18 mouse cellular contexts compared by ENCODE assay signal in the genomic region with DNA sequence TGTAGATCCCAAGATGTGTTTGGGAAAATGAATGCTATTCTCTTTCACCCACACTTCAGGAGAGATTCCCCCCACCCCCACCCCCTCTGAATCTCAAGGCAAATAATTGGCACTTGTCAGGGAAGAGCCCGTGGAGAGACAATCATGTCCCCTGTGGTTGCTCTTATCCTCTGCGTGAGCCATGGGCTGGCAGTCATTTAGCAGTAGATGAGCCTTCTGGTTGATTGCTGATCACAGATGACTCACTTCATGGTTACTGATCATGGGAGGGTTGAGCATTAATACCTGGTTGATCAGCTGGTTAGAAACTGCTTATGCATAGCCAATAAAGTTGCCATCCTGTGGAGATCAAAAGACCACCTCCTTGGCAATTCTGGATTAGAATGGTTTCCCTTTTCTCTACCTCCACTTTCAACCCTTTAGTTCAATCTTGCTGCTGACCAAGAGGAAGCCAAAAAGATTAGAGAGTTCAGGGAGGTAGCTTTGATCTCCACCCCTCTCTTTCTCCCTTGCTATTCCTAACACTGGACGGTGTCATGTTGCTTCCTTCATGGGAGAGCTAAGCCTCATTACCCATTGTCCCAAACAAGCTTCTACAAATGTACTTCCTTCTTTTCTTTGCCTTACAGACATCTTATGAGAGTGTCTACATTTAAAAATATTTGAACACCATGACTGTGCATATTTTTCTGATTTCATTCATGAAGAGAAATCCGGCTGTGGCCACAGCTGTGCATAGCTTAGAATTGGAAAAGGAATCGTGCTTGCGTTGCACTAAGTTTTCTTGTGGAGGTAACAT.
DNase-seq lines count a peak whose midpoint lies in the region; ATAC-seq and TF ChIP-seq lines count a peak whose summit lies in the region.
"Had no signal": no experiment of that assay in that cellular context is flagged by ENCODE, and none has a peak within 500 bp of the region (broad histone marks: within the 10 kb centered on the region; RNA-seq: fewer than 3 reads in every experiment).

No protein-coding gene starts in this region.

- ATAC-seq in forebrain, embryonic 13.5 days, result peak; percentile 62; the same call in 1 of the 2 replicates
- ATAC-seq in forebrain, postnatal 0 days, result no peak
- ATAC-seq in kidney, postnatal 0 days (replicated peaks; ENCODE audit: low FRiP score, low read depth), result peak; percentile 76
- ATAC-seq: intestine, embryonic 15.5 days; liver, postnatal 0 days had no signal

- no peak overlapping the region for H3K27ac ChIP-seq in forebrain, embryonic 13.5 days
- H3K27ac ChIP-seq in forebrain, postnatal 0 days (ENCODE audit: low read depth, low read length), result no peak overlapping the region
- H3K27ac ChIP-seq in kidney, postnatal 0 days, result no peak overlapping the region
- H3K27ac ChIP-seq: heart, embryonic 10.5 days; intestine, embryonic 15.5 days; stomach, postnatal 0 days had no signal

- H3K27me3 ChIP-seq in forebrain, embryonic 13.5 days, result peaks cover 1% of the 10 kb centered on the region; the same call in 1 of the 2 replicates
- H3K27me3 ChIP-seq in forebrain, postnatal 0 days (ENCODE audit: insufficient read depth, low read length), result no peaks in the 10 kb centered on the region
- H3K27me3 ChIP-seq in kidney, postnatal 0 days (ENCODE audit: insufficient read depth, low read length), result no peaks in the 10 kb centered on the region
- H3K27me3 ChIP-seq: intestine, embryonic 15.5 days had no signal

- no peak overlapping the region for H3K4me2 ChIP-seq in forebrain, embryonic 13.5 days
- no peak overlapping the region for H3K4me2 ChIP-seq in forebrain, postnatal 0 days (ENCODE audit: low read depth)
- peak overlapping the region; percentile 11; the same call in 1 of the 2 replicates for H3K4me2 ChIP-seq in kidney, postnatal 0 days (ENCODE audit: low read length)
- H3K4me2 ChIP-seq: intestine, embryonic 15.5 days had no signal

- H3K36me3 ChIP-seq in forebrain, embryonic 13.5 days (ENCODE audit: poor library complexity, severe bottlenecking), result no peaks in the 10 kb centered on the region
- H3K36me3 ChIP-seq in forebrain, postnatal 0 days (ENCODE audit: insufficient read depth), result no peaks in the 10 kb centered on the region
- no peaks in the 10 kb centered on the region for H3K36me3 ChIP-seq in kidney, postnatal 0 days (ENCODE audit: insufficient read depth, low read length)
- H3K36me3 ChIP-seq: heart, embryonic 10.5 days; intestine, embryonic 15.5 days had no signal

- H3K9me3 ChIP-seq in forebrain, embryonic 13.5 days (replicated peaks), result no peaks in the 10 kb centered on the region
- no peaks in the 10 kb centered on the region for H3K9me3 ChIP-seq in forebrain, postnatal 0 days (ENCODE audit: low read length)
- H3K9me3 ChIP-seq in kidney, postnatal 0 days (replicated peaks; ENCODE audit: low read length), result no peaks in the 10 kb centered on the region
- H3K9me3 ChIP-seq: heart, embryonic 10.5 days; intestine, embryonic 15.5 days had no signal

- DNase-seq in forebrain, postnatal 0 days, result no peak
- peak; percentile 69 for DNase-seq in kidney, postnatal 0 days (ENCODE audit: low spot score)
- DNase-seq in kidney, adult 8-10 months, result no peak
- peak; percentile 22 for DNase-seq in retina, postnatal 1 day
- DNase-seq in retina, embryonic 14.5 days (ENCODE audit: low spot score), result no peak
- no peak for DNase-seq in adrenal gland, postnatal 10 days
- DNase-seq: adrenal gland, postnatal 14 days; cerebellum, adult 18-20 months; gastrocnemius, postnatal 36 days; kidney, postnatal 4 days; liver; liver, postnatal 0 days; lung, postnatal 14 days had no signal

- 26% methylated on average over 6 of the region's 6 CpGs for WGBS in forebrain, embryonic 13.5 days
- 31% methylated on average over 6 of the region's 6 CpGs for WGBS in forebrain, postnatal 0 days
- 42% methylated on average over 6 of the region's 6 CpGs for WGBS in kidney, postnatal 0 days

- H3K4me3 ChIP-seq in forebrain, embryonic 13.5 days, result no peak overlapping the region
- no peak overlapping the region for H3K4me3 ChIP-seq in forebrain, postnatal 0 days (ENCODE audit: low read depth, low read length)
- H3K4me3 ChIP-seq in kidney, postnatal 0 days (replicated peaks; ENCODE audit: low read depth, low read length), result no peak overlapping the region
- H3K4me3 ChIP-seq: erythroblast, embryonic 14.5 days; heart, embryonic 10.5 days; intestine, embryonic 15.5 days had no signal

- H3K4me1 ChIP-seq in forebrain, embryonic 13.5 days, result peaks cover 11% of the 10 kb centered on the region
- H3K4me1 ChIP-seq in forebrain, postnatal 0 days (ENCODE audit: insufficient read depth), result no peaks in the 10 kb centered on the region
- peaks cover 2% of the 10 kb centered on the region; the same call in 1 of the 2 replicates for H3K4me1 ChIP-seq in kidney, postnatal 0 days (replicated peaks; ENCODE audit: insufficient read depth, low read length)
- H3K4me1 ChIP-seq: intestine, embryonic 15.5 days had no signal

- TF ChIP-seq CTCF in forebrain, postnatal 0 days (IDR thresholded peaks at IDR 0.05; ENCODE audit: low read depth), result no peak
- TF ChIP-seq CTCF in kidney, postnatal 0 days (IDR thresholded peaks at IDR 0.05; ENCODE audit: low read depth), result no peak

- no peak overlapping the region for H3K9ac ChIP-seq in forebrain, embryonic 13.5 days
- no peak overlapping the region for H3K9ac ChIP-seq in forebrain, postnatal 0 days
- no peak overlapping the region for H3K9ac ChIP-seq in kidney, postnatal 0 days (ENCODE audit: low read depth, low read length)
- H3K9ac ChIP-seq: intestine, embryonic 15.5 days; liver, postnatal 0 days had no signal

Comparison
In these comparisons a context has a peak if more than half of its experiments do, and no peak if none do; other contexts are left out.
1. DNase-seq: peak in kidney, postnatal 0 days (single experiment) and retina, postnatal 1 day (single experiment); none in forebrain, postnatal 0 days (single experiment), kidney, adult 8-10 months (0 of 2), retina, embryonic 14.5 days (single experiment) and adrenal gland, postnatal 10 days (single experiment).